Mouse (Mus musculus) lung, embryonic 14.5 days (tissue): ENCODE results near the gene Fdps. TPM values are rescaled to one million over a fixed set of nuclear protein-coding genes. Genes with fewer than 3 reads are reported as not detected.
A peak's percentile ranks its signal among the peaks of the same experiment; 100 is the strongest.
"Not testable (repeated sequence)": the region's sequence is repeated elsewhere in the genome, so short reads cannot be mapped to it uniquely, and the experiment has no call there.

ENCODE experiments used
- ATAC-seq: fragments of 200-750 bp; cut with Nextera tagmentation; 2 replicates; pipeline ENCODE4 v1.8.0; 2017; ENCODE audit warnings: mild to moderate bottlenecking, moderate TSS enrichment, moderate library complexity; ENCODE audit not compliant: insufficient read depth
- DNase-seq: peaks from one replicate; pipeline ENCODE4 v3.0.0-alpha.2; 2015
- H3K27ac ChIP-seq: fragments of 300-500 bp; sonication (generic); 2 replicates; pipeline ENCODE4 v1.5.1; 2014; ENCODE audit warnings: low read depth, mild to moderate bottlenecking, moderate library complexity
- H3K27me3 ChIP-seq: fragments of 300-500 bp; sonication (generic); 2 replicates; pipeline ENCODE4 v1.6.1; 2014; ENCODE audit warnings: low read length, control low read depth; ENCODE audit not compliant: insufficient read depth
- H3K36me3 ChIP-seq: fragments of 300-500 bp; sonication (generic); 2 replicates; pipeline ENCODE4 v1.6.1; 2014; ENCODE audit warnings: control low read depth; ENCODE audit not compliant: insufficient read depth
- H3K4me1 ChIP-seq: fragments of 300-500 bp; sonication (generic); 2 replicates; pipeline ENCODE4 v1.6.1; 2014; ENCODE audit warnings: antibody characterized with exemption, control low read depth; ENCODE audit not compliant: insufficient read depth
- H3K4me2 ChIP-seq: fragments of 300-500 bp; sonication (generic); 2 replicates; pipeline ENCODE4 v1.6.1; 2014; ENCODE audit warnings: mild to moderate bottlenecking
- H3K4me3 ChIP-seq: fragments of 300-500 bp; sonication (generic); 2 replicates; pipeline ENCODE4 v1.5.1; 2014; ENCODE audit warnings: low read depth, low read length
- H3K9ac ChIP-seq: fragments of 300-500 bp; sonication (generic); 2 replicates; pipeline ENCODE4 v1.6.1; 2014
- H3K9me3 ChIP-seq: fragments of 300-500 bp; sonication (generic); 2 replicates; pipeline ENCODE4 v1.6.1; 2016; ENCODE audit warnings: low read depth, low read length, control low read depth
- CTCF ChIP-seq: IDR thresholded peaks from 2 replicates; pipeline ENCODE4 v1.5.1; 2016; ENCODE audit warnings: antibody characterized with exemption, low read depth
- WGBS: fragments of 180-500 bp; shearing (Covaris S2); extraction: QIAGEN DNeasy Blood & Tissue Kit; methylation state at CpG from one replicate; pipeline ENCODE4 v1.1.7; 2014; 5-methylcytosine and 5-hydroxymethylcytosine counted together
- polyA plus RNA-seq: library from polyadenylated mRNA; unstranded; fragments of >200 nt; fragmentation: Nextera tagmentation; extraction: Ambion mirVana; gene quantifications from 2 replicates; pipeline ENCODE4 v1.2.1, GENCODE M21; 2014

Fdps gene
- polyA plus RNA-seq, 1 experiment from 2014 or later = 177 TPM

DNA sequence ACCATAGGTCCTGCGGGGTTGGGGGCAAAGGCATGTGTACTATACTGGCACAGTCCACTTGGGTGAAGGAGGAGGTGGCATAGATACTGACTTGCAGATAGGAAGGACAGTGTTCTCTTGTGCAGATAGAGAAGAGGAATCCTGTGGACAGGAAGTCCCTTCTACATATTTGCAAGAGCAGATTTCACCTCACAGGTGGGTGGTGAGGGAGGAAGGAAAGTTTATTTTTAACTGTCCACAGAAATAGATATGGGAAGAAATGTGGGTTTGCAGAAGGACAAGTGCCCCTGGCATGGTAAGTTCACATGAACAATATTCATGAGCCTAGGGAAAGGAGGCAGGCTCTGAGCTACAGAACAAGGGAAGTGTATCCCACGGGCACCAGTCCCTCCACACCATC, 17.6 kb downstream of the Fdps start:
- no peak overlapping the region for H3K27ac ChIP-seq
- H3K4me3 ChIP-seq = no peak overlapping the region
- H3K4me1 ChIP-seq = peaks cover 6% of the 10 kb centered on the region; the same call in 1 of the 2 replicates
- TF ChIP-seq CTCF = no peak
- no peaks in the 10 kb centered on the region for H3K9me3 ChIP-seq
- 68% methylated on average over 2 of the region's 2 CpGs for WGBS
- no peak for ATAC-seq
- H3K4me2 ChIP-seq = no peak overlapping the region
- peaks cover 22% of the 10 kb centered on the region for H3K36me3 ChIP-seq
- 0 out of 2 replicates have a peak, but pooled peaks cover 5% of the 10 kb centered on the region for H3K27me3 ChIP-seq
- H3K9ac ChIP-seq = no peak overlapping the region
- DNase-seq = no peak

DNA sequence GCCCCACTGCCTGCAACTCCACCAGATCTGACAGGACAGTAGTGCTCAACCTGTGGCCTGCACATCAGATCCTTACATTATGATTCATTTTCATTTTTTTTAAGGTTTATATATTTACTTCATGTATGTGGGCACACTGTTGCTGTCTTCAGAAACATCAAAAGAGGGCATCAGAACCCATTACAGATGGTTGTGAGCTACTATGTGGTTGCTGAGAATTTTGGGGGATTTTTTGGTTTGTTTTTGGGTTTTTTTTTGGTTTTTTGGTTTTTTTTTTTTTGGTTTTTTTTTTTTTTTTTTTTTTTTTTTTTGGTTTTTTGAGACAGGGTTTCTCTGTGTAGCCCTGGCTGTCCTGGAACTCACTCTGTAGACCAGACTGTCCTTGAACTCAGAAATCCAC, 19.5 kb downstream of the Fdps start:
- not testable (repeated sequence) for H3K9me3 ChIP-seq, H3K4me2 ChIP-seq, H3K27ac ChIP-seq, DNase-seq, H3K4me1 ChIP-seq, H3K27me3 ChIP-seq, H3K9ac ChIP-seq, ATAC-seq, H3K4me3 ChIP-seq
- peaks cover 33% of the 10 kb centered on the region for H3K36me3 ChIP-seq

DNA sequence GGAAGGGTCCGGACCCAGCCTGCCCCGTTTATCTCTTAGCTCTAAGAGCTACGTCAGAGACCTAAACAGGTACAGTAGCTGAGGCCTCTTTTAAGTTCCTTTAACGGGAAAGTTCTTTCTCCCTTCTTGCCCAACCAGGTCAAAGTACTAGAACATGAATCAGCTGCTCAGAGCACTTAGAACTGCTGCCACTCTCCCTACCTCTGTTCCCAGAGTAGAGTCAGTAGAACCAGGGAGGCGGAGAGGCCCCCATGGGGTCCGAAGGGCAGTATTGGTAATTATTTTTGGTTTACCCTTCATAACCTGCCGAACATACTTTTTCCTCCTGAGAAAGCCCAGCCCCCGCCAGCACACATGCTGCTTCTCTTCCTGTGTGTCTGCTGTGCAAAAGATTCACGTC, 24.4 kb downstream of the Fdps start:
- no peak for TF ChIP-seq CTCF
- ATAC-seq = no peak
- WGBS = 87% methylated on average over 9 of the region's 9 CpGs
- Histone ChIP-seq H3K27me3 (no peaks in the 10 kb centered on the region), H3K4me2 (no peak overlapping the region), H3K4me3 (no peak overlapping the region), H3K27ac (no peak overlapping the region), H3K9me3 (no peaks in the 10 kb centered on the region), H3K9ac (no peak overlapping the region), H3K4me1 (no peaks in the 10 kb centered on the region), H3K36me3 (peaks cover 76% of the 10 kb centered on the region)
- DNase-seq = no peak

DNA sequence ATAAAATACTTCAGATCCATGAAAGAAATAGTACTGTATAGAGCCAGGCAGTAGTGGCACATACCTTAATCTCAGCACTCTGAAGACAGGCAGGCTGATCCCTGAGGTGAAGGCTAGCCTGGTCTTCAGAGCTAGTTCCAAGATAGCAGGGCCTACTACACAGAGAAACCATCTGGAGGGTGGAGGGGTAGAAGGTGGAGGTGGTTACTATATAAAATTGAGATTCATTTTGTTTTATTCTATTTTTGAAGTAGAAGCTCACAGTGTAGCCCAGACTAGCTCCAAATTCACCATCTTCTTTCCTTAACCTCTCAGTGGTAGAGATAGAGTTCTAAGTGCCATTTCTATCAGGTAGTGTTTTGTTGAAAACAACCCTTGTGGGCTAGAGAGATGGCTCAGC, 34.5 kb downstream of the Fdps start:
- no peak overlapping the region for H3K4me2 ChIP-seq
- no peak overlapping the region for H3K4me3 ChIP-seq
- no peak overlapping the region for H3K27ac ChIP-seq
- DNase-seq (no peak), ATAC-seq (no peak)
- no peak overlapping the region for H3K9ac ChIP-seq
- H3K9me3 ChIP-seq = no peaks in the 10 kb centered on the region
- no peak for TF ChIP-seq CTCF
- no peaks in the 10 kb centered on the region for H3K4me1 ChIP-seq
- H3K36me3 ChIP-seq = peaks cover 94% of the 10 kb centered on the region
- H3K27me3 ChIP-seq = no peaks in the 10 kb centered on the region

DNA sequence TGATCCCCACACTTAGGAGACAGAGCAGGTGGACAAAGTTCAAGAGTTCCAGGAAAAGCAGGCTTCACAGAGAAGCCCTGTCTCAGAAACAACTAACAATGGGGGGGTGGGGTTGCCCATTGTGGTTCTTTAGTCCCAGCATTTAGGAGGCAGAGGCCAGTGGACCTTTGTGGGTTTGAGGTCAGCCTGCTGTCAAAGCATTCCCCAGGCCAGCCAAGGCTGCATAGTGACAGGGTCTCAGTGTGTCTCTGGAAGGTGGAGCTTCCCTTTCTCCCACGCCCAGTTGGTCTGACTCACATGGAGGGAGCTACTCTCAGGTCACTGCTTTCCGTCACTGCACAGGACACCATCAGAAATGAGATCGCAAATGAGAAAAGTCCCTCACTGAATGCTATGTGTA, 40.1 kb downstream of the Fdps start:
- peaks cover 89% of the 10 kb centered on the region for H3K36me3 ChIP-seq
- H3K9me3 ChIP-seq = no peaks in the 10 kb centered on the region
- WGBS = 79% methylated on average over 3 of the region's 3 CpGs
- no peak for DNase-seq
- H3K9ac ChIP-seq = no peak overlapping the region
- ATAC-seq = no peak
- no peak overlapping the region for H3K4me2 ChIP-seq
- H3K4me1 ChIP-seq = no peaks in the 10 kb centered on the region
- no peaks in the 10 kb centered on the region for H3K27me3 ChIP-seq
- TF ChIP-seq CTCF = no peak
- H3K27ac ChIP-seq = no peak overlapping the region
- H3K4me3 ChIP-seq = no peak overlapping the region

DNA sequence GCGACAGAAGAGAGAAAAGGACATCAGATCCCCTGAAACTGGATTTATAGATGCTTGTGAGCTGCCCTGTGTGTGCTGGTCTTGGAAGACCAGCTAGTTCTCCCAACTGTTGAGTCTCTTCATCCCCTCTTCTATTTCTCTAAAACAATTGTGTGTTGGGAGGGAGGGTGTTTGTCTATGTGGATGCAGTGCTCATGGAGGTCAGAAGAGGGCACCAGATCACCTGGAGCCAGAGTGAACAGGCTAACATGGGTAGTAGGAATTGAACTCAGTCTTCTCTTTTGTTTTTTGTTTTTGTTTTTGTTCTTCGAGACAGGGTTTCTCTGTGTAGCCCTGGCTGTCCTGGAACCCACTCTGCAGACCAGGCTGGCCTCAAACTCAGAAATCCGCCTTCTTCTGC, 43.0 kb downstream of the Fdps start:
- H3K4me1 ChIP-seq = no peaks in the 10 kb centered on the region
- peak; percentile 55 for TF ChIP-seq CTCF
- no peaks in the 10 kb centered on the region for H3K9me3 ChIP-seq
- no peak overlapping the region for H3K4me3 ChIP-seq
- WGBS = 80% methylated on average over 3 of the region's 3 CpGs
- peaks cover 92% of the 10 kb centered on the region for H3K36me3 ChIP-seq
- H3K9ac ChIP-seq = no peak overlapping the region
- ATAC-seq (no peak), DNase-seq (peak; percentile 41)
- H3K4me2 ChIP-seq = no peak overlapping the region
- no peaks in the 10 kb centered on the region for H3K27me3 ChIP-seq
- no peak overlapping the region for H3K27ac ChIP-seq

DNA sequence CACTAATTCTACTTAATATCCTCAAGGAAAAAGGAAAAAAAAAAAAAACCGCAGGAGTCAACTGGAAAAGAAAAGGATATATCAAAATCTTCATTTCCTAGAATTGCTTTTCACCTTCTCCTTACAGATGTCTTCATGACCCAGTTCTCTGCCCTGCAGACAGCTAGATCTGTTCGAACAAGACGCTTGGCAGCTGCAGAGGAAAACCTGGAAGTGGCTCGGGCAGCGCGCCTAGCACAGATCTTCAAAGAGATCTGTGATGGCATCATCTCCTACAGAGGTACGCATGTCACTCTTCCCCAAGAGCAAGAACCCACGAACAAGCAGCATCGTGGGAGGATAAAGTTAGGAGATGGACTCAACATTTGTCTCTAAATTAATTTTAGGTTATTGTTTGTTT, 43.4 kb downstream of the Fdps start:
- Histone ChIP-seq H3K36me3 (peaks cover 91% of the 10 kb centered on the region), H3K9ac (no peak overlapping the region), H3K9me3 (no peaks in the 10 kb centered on the region), H3K4me3 (no peak overlapping the region), H3K27me3 (no peaks in the 10 kb centered on the region), H3K4me1 (no peaks in the 10 kb centered on the region), H3K27ac (no peak overlapping the region), H3K4me2 (no peak overlapping the region)
- WGBS = 92% methylated on average over 9 of the region's 9 CpGs
- no peak for TF ChIP-seq CTCF
- ATAC-seq = no peak
- no peak for DNase-seq

Other genes starting within 250 kb of the Fdps start
- 47.9 and 51.4 TPM in 2 replicates for gene Msto1, start 188.0 kb downstream of the Fdps start, polyA plus RNA-seq
- 22.9 and 23.1 TPM in 2 replicates for gene Ash1l, start 151.3 kb downstream of the Fdps start, polyA plus RNA-seq
- 126 and 139 TPM in 2 replicates for gene Dap3, start 150.8 kb downstream of the Fdps start, polyA plus RNA-seq
- 11.2 and 13.9 TPM in 2 replicates for gene Rusc1, start 8.6 kb downstream of the Fdps start, polyA plus RNA-seq
- gene Gm43738, start 860 bp downstream of the Fdps start, polyA plus RNA-seq = not detected in 2 replicates
- gene Pklr, start 34.2 kb upstream of the Fdps start, polyA plus RNA-seq = 0.08 TPM in 1 of 2 replicates, not detected in the other
- gene Hcn3, start 58.2 kb upstream of the Fdps start, polyA plus RNA-seq = 0.47 and 0.61 TPM in 2 replicates
- gene Clk2, start 62.8 kb upstream of the Fdps start, polyA plus RNA-seq = 26.1 and 26.4 TPM in 2 replicates
- 90.2 and 98.9 TPM in 2 replicates for gene Scamp3, start 75.5 kb upstream of the Fdps start, polyA plus RNA-seq
- 18.2 and 19.4 TPM in 2 replicates for gene Fam189b, start 81.2 kb upstream of the Fdps start, polyA plus RNA-seq
- gene Gba, start 101.0 kb upstream of the Fdps start, polyA plus RNA-seq = 34.4 and 35.5 TPM in 2 replicates
- 33.6 and 39.9 TPM in 2 replicates for gene Thbs3, start 113.2 kb upstream of the Fdps start, polyA plus RNA-seq
- 193 and 212 TPM in 2 replicates for gene Mtx1, start 125.1 kb upstream of the Fdps start, polyA plus RNA-seq
- 43.0 and 50.4 TPM in 2 replicates for gene Muc1, start 127.1 kb upstream of the Fdps start, polyA plus RNA-seq
- 293 and 312 TPM in 2 replicates for gene Krtcap2, start 144.0 kb upstream of the Fdps start, polyA plus RNA-seq
- 5.7 and 6.3 TPM in 2 replicates for gene Trim46, start 144.3 kb upstream of the Fdps start, polyA plus RNA-seq
- 118 and 119 TPM in 2 replicates for gene Dpm3, start 157.4 kb upstream of the Fdps start, polyA plus RNA-seq
- 58.5 and 60.2 TPM in 2 replicates for gene Slc50a1, start 168.6 kb upstream of the Fdps start, polyA plus RNA-seq
- gene Efna1, start 179.2 kb upstream of the Fdps start, polyA plus RNA-seq = 68.3 and 70.4 TPM in 2 replicates
- 4.7 and 5.8 TPM in 2 replicates for gene Efna3, start 221.0 kb upstream of the Fdps start, polyA plus RNA-seq
- 24.6 and 27.0 TPM in 2 replicates for gene Efna4, start 236.1 kb upstream of the Fdps start, polyA plus RNA-seq
- 32.7 and 36.7 TPM in 2 replicates for gene Adam15, start 248.0 kb upstream of the Fdps start, polyA plus RNA-seq